Mouse (Mus musculus) liver, embryonic 16.5 days (tissue): ENCODE results near the gene Mbd3. TPM values are rescaled to one million over a fixed set of nuclear protein-coding genes. Genes with fewer than 3 reads are reported as not detected.

Experiments used
- ATAC-seq: fragments of 200-750 bp; cut with Nextera tagmentation; 2 replicates; pipeline ENCODE4 v1.8.0; 2017; ENCODE audit warnings: low read depth, mild to moderate bottlenecking, moderate number of reproducible peaks, moderate library complexity
- H3K27ac ChIP-seq: fragments of 300-500 bp; sonication (generic); 2 replicates; pipeline ENCODE4 v1.5.1; 2014; ENCODE audit warnings: mild to moderate bottlenecking, low read length
- H3K27me3 ChIP-seq: fragments of 300-500 bp; sonication (generic); 2 replicates; pipeline ENCODE4 v1.6.1; 2014; ENCODE audit warnings: low read depth, low read length, mixed read lengths; ENCODE audit not compliant: control insufficient read depth, insufficient read depth
- H3K36me3 ChIP-seq: fragments of 300-500 bp; sonication (generic); 2 replicates; pipeline ENCODE4 v1.6.1; 2014; ENCODE audit warnings: mild to moderate bottlenecking; ENCODE audit not compliant: control insufficient read depth, insufficient read depth
- H3K4me1 ChIP-seq: fragments of 300-500 bp; sonication (generic); 2 replicates; pipeline ENCODE4 v1.6.1; 2014; ENCODE audit warnings: low read depth, low read length, mixed read lengths; ENCODE audit not compliant: control insufficient read depth
- H3K4me2 ChIP-seq: fragments of 300-500 bp; sonication (generic); 2 replicates; pipeline ENCODE4 v1.6.1; 2014; ENCODE audit warnings: low read depth, low read length, mixed read lengths
- H3K4me3 ChIP-seq: fragments of 300-500 bp; sonication (generic); 2 replicates; pipeline ENCODE4 v1.5.1; 2014; ENCODE audit warnings: low read depth, mild to moderate bottlenecking, low read length
- H3K9ac ChIP-seq: fragments of 300-500 bp; sonication (generic); 2 replicates; pipeline ENCODE4 v1.6.1; 2014; ENCODE audit warnings: low read depth, low read length
- H3K9me3 ChIP-seq: fragments of 300-500 bp; sonication (generic); replicated peaks from 2 replicates; pipeline ENCODE4 v1.6.1; 2016; ENCODE audit warnings: low read length; ENCODE audit not compliant: control insufficient read depth
- WGBS: fragments of 180-500 bp; shearing (Covaris S2); extraction: QIAGEN DNeasy Blood & Tissue Kit; methylation state at CpG from one replicate; pipeline ENCODE4 v1.1.7; 2014; ENCODE audit not compliant: insufficient replicate concordance; 5-methylcytosine and 5-hydroxymethylcytosine counted together
- polyA plus RNA-seq: library from polyadenylated mRNA; unstranded; fragments of >200 nt; fragmentation: Nextera tagmentation; extraction: Ambion mirVana; gene quantifications from 2 replicates; pipeline ENCODE4 v1.2.1, GENCODE M21; 2015

The Mbd3 gene
- polyA plus RNA-seq, 1 experiment from 2014 or later, result 52.7 TPM

DNA sequence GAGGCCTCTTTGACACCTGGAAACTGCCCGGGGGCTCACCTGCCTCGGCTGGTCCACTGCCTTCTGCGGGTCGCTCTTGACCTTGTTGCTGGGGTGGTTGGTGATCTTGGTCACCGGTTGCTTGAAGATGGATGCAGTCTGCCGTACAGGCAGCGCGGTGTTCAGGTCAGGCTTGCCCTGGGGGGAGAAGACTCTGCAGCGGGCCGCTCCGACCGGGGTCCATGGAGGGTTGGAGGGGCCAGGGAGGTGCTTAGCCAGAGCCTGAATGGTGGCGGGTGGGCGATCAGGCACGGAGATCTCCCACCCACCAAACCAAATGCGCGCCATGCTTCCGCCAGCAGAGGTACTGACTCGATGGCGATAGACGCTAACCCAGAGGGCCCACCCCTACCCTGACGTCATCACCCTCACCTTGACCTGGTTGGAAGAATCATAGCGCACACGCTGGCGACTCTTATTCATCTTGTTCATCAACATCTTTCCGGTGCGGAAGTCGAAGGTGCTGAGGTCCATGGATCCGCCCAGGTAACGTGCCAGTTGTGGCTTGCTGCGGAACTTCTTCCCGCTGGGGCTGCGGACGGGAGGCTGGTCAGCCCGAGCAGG is 4.2 kb downstream of the Mbd3 start:
- no peak overlapping the region for H3K4me3 ChIP-seq
- no peak overlapping the region for H3K27ac ChIP-seq
- H3K27me3 ChIP-seq, result no peaks in the 10 kb centered on the region
- H3K36me3 ChIP-seq, result peaks cover 41% of the 10 kb centered on the region
- H3K4me1 ChIP-seq, result peaks cover 23% of the 10 kb centered on the region
- H3K4me2 ChIP-seq, result no peak overlapping the region
- H3K9ac ChIP-seq, result no peak overlapping the region
- H3K9me3 ChIP-seq, result no peaks in the 10 kb centered on the region
- ATAC-seq, result no peak
- 91% methylated on average over 35 of the region's 35 CpGs for WGBS

DNA sequence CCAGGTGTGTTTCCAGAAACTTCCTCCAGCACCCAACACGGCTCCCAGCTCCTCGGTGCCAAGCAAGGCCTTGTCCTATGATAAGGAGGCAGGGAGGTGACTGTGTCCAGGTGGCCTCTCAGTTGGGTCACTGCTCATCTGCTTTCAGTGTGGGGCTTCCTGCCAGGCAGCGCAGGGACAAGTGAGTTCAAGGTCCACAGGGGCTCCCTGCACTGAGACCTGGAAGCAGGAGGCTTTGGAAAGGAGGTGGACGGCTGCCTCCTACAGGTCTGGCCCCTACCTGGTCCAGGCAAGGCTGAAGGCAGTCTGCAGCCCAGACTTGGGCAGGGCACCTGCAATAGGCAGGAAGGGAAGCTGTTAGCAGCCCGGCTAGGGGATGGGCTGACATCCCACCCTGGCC is 6.7 kb downstream of the Mbd3 start:
- ATAC-seq, result no peak
- Histone ChIP-seq H3K27me3 (no peaks in the 10 kb centered on the region), H3K4me2 (no peak overlapping the region), H3K4me3 (no peak overlapping the region), H3K36me3 (peaks cover 41% of the 10 kb centered on the region), H3K9ac (no peak overlapping the region), H3K4me1 (peaks cover 24% of the 10 kb centered on the region), H3K27ac (no peak overlapping the region), H3K9me3 (no peaks in the 10 kb centered on the region)
- 83% methylated on average over 5 of the region's 5 CpGs for WGBS

DNA sequence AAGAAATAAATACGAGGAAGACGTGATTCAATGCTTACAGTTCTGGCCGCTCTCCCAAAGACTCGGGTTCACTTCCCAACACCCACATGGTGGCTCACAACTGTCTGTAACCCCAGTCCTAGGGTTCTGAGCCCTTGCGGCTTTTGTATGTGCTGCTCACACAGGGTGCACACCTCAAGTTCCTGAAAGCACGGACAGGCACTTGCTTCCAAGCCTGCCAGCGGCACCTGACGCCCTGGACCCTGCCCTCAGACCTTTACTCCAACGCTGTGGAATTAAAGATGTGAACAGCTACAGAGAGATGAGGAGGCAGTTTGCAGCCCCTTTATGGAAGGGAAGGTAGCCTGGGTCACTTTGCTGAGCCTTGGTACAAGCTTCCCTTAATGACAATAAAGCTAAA is 8.7 kb downstream of the Mbd3 start:
- H3K4me1 ChIP-seq, result peaks cover 30% of the 10 kb centered on the region
- H3K9me3 ChIP-seq, result no peaks in the 10 kb centered on the region
- WGBS, result 78% methylated on average over 9 of the region's 9 CpGs
- no peak overlapping the region for H3K27ac ChIP-seq
- H3K9ac ChIP-seq, result no peak overlapping the region
- peaks cover 41% of the 10 kb centered on the region for H3K36me3 ChIP-seq
- no peak for ATAC-seq
- H3K27me3 ChIP-seq, result peaks cover 6% of the 10 kb centered on the region
- H3K4me2 ChIP-seq, result no peak overlapping the region
- no peak overlapping the region for H3K4me3 ChIP-seq

DNA sequence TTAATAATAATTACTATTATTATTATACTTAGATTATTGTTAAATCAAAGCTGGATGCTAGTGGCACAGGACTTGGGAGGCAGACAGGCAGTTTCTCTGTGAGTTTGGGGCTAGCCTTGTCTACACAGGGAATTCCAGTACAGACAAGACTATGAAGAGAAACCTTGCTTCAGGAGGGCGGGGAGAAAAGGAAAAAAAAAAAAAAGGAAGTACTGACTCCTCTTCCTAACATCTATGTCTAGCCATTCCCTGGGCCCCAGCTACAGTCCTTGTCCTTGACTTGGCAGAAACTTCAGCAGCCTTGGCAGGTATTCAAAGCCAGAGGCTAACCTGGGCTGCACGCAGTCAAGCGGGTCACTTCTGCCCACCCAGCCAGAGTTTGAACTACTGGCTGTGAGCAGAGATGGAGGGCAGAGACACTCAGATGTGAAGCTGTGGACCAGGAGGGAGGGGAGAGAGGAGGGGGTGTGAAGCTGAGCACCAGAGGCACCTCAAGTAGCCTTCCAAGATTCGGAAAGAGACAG is 10.1 kb downstream of the Mbd3 start:
- Histone ChIP-seq H3K9me3 (no peaks in the 10 kb centered on the region), H3K4me3 (no peak overlapping the region), H3K27me3 (peaks cover 6% of the 10 kb centered on the region), H3K4me1 (peaks cover 44% of the 10 kb centered on the region), H3K9ac (no peak overlapping the region), H3K36me3 (peaks cover 30% of the 10 kb centered on the region), H3K27ac (no peak overlapping the region), H3K4me2 (no peak overlapping the region)
- WGBS, result 62% methylated on average over 4 of the region's 4 CpGs
- no peak for ATAC-seq

DNA sequence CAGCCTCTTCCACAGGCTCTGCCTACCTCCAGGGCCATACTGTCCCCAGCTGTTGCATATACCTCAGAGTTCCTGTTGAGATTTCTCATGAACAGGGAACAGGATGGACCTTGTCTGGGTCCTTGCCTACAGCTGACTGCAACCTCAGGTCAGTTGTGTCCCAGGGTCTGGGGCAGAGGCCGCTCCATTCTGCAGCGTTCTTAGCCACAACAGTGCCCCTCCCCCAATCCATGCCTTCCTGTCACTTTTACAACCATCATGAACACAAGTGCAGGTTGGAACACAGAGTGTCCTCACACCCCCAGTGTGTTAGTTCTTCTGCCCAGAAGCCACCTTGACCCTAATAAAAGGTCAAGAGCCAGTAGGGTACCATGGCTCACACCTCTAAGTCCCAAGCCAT is 10.6 kb downstream of the Mbd3 start:
- H3K4me3 ChIP-seq, result no peak overlapping the region
- no peaks in the 10 kb centered on the region for H3K9me3 ChIP-seq
- no peak overlapping the region for H3K9ac ChIP-seq
- peaks cover 6% of the 10 kb centered on the region for H3K27me3 ChIP-seq
- no peak for ATAC-seq
- H3K4me1 ChIP-seq, result peaks cover 49% of the 10 kb centered on the region
- no peak overlapping the region for H3K4me2 ChIP-seq
- H3K36me3 ChIP-seq, result peaks cover 25% of the 10 kb centered on the region
- WGBS, result 14% methylated on average over 2 of the region's 2 CpGs
- no peak overlapping the region for H3K27ac ChIP-seq

DNA sequence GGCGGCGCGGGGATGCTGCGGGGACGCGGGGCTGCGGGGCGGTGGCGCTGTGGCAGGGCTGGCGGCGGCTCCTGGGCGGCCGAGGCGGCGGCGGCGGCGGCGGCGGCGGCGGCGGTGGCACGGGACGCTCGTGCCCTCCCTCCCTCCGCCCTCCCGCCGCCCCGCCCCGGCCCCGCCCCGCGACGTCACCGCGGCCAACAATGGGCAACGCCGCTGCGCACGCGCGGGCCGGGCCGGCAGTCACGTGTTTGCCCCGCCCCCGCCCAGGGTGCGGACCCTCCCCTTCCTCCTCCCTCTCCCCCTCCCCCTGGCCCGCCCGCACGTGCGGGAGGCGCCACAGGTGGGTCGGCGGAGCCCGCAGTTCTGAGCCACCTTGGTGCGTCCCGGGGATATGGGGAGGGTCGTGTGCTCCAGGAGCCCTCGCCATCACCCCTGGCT is 11.8 kb downstream of the Mbd3 start, which contains the start of gene Mex3d:
Gene Mex3d (minus strand): TSS at position 138 of the 438 bp plus-strand sequence.
- Histone ChIP-seq H3K9ac (peak within 1 kb of the TSS; percentile 77), H3K36me3 (peaks cover 13% of the 10 kb centered on the region), H3K9me3 (no peaks in the 10 kb centered on the region), H3K4me2 (peak within 1 kb of the TSS; percentile 99), H3K4me3 (peak within 1 kb of the TSS; percentile 74), H3K4me1 (peaks cover 53% of the 10 kb centered on the region), H3K27me3 (peaks cover 6% of the 10 kb centered on the region), H3K27ac (peak within 1 kb of the TSS; percentile 29; the same call in 1 of the 2 replicates)
- 0% methylated on average over 10 of the region's 61 CpGs for WGBS
- ATAC-seq, result peak; percentile 66

DNA sequence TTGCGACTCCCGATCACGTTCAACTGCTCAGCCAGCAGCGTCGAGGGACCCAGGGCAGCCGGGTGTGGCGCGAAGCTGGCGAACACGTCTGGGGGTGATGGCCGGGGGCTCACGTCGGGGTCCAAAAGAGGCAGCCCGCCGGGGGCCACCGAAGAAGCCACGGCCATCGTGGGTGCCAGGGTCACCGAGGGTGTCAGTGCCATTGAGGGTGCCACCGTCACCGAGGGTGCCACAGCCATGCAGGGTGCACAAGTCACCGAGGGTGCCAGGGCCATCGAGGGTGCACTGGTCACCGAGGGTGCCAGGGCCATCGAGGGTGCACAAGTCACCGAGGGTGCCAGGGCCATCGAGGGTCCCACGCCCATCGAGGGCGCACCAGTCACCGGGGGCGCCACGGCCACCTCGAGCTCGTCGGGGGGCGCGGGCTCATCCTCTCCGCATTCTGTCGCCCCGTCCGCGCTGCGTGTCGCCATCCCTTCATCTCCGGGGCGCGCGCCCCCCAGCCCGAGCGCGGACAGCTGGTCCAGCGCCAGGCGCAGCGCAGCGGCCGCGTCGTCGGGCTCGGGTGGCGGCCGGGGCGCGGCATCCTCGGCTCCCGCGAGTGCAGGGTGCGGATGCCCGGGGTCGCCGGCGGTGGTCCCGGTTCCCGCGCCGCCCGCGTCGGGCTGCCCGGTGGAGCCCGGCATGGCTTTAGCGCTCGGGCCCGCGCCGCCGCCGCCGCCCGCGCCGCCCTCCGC is 12.4 kb downstream of the Mbd3 start:
- H3K27ac ChIP-seq, result no peak overlapping the region
- peaks cover 6% of the 10 kb centered on the region for H3K27me3 ChIP-seq
- H3K4me1 ChIP-seq, result peaks cover 53% of the 10 kb centered on the region
- ATAC-seq, result peak; percentile 11; the same call in 1 of the 2 replicates
- peak overlapping the region; percentile 77 for H3K9ac ChIP-seq
- peak overlapping the region; percentile 99 for H3K4me2 ChIP-seq
- H3K9me3 ChIP-seq, result no peaks in the 10 kb centered on the region
- peak overlapping the region; percentile 74 for H3K4me3 ChIP-seq
- WGBS, result under 1% methylated on average over 71 of the region's 94 CpGs
- peaks cover 12% of the 10 kb centered on the region for H3K36me3 ChIP-seq

DNA sequence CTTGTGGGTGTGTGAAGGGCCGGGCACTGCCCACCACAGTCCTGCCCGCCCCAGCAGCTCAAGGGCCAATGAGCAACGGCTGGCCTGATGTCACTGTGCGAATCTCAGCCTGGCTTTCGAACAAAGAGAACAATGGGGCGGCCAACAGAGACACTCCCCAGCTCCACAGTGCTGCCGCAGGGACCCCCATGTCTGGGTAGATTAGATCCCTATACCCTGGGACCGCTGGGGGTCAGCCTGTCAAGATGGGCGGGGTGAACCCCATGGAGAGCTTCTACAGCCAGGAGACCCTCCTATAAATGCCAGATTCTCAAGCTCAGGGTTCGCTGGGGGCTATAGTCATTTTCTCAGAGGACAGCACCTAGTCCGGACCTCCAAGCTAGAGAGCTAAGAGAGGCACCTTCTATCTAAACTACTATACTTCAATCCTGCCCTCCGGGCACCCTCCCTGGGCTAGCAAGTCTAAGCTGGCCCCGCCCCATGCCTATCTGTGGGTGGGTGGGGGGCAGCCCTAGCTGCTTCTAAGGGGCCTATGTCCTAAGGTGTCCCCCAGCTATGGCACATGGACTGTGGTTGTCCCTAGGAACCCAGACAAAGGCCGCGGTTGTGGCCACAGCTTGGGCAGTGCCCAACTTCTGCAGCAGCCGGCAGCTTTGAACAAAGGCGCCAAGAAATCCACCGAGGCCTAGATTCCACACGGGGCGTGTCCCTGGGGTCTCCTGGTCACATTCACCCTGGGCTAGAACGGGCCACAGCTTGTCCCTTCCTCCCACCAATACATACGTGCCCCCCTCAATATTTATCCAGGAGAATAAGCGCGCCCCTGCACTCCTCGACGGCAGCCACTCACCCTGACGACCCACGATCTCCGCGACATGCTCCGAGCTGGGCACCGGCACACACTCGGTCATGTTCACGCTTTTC is 13.3 kb downstream of the Mbd3 start:
- peaks cover 53% of the 10 kb centered on the region for H3K4me1 ChIP-seq
- H3K27me3 ChIP-seq, result peaks cover 6% of the 10 kb centered on the region
- no peaks in the 10 kb centered on the region for H3K9me3 ChIP-seq
- H3K36me3 ChIP-seq, result peaks cover 14% of the 10 kb centered on the region
- no peak overlapping the region for H3K27ac ChIP-seq
- H3K4me3 ChIP-seq, result peak overlapping the region; percentile 74
- H3K9ac ChIP-seq, result peak overlapping the region; percentile 77
- ATAC-seq, result no peak
- WGBS, result 15% methylated on average over 34 of the region's 34 CpGs
- peak overlapping the region; percentile 99 for H3K4me2 ChIP-seq
